Mouse (Mus musculus): ENCODE data around the gene Gm14226.
A peak's percentile ranks its signal among the peaks of the same experiment; 100 is the strongest.
"Not testable (repeated sequence)": the region's sequence is repeated elsewhere in the genome, so short reads cannot be mapped to it uniquely, and the experiment has no call there.

The Gm14226 gene

DNA sequence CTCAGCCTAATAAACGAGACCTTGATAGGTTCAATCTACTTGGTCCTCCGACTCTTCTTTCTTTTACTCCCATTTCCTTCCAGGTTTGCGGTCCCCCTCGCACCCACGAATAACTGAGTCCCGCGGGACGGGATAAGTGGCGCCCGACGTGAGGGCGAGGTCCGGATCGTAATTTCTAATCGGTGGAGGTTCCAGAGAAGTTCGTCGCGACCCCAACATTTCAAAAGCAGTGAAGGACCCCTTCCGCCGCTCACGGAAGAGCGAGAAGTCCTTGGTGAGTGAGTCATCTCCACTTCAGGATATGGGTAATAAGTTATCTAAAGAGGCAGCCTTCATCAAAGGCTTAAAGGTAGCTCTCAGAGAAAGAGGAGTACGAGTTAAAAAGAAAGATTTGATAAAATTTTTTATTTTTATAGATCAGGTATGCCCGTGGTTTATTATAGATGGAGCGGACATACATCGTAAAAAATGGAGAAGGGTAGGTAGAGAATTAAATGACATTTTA is at the start of gene Gm14226:
Gene Gm14226, plus strand, starts transcription at position 16 of the 505 bp plus-strand sequence.
- DNase-seq (ENCODE audit: low spot score): peak; percentile 22

DNA sequence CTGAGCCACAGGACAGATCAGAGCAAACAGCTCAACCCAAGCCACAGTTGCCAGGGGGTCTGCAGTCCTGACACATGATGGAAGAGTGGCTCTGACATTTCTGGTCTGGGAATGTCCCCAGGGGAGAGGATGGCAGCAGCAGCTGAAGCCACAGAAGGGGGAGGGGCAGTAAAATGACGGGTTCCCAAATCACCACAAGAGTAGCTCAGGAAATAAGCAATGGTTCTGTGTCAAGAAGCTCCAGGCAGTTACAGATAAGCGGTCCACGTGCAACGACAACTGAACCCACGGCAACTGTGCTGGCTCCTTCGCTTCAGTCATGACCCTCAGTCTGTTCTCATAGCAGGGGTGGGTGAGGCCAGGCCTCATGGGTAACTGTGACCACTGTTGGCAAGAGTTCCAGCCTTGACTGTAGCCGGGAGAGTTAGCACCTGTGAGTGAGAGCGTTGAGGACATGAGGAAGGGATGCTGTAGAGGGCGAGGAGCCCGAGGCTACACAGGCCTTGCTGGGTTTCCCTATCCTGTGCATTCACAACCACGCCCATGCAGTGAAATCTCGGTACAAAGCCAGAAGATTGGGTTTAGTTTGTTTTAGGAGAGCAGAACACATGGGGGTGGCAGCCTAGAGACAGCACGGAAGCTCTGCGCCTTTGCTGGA is 48.2 kb upstream of the Gm14226 start:
- DNase-seq (ENCODE audit: low spot score): peak; percentile 14

DNA sequence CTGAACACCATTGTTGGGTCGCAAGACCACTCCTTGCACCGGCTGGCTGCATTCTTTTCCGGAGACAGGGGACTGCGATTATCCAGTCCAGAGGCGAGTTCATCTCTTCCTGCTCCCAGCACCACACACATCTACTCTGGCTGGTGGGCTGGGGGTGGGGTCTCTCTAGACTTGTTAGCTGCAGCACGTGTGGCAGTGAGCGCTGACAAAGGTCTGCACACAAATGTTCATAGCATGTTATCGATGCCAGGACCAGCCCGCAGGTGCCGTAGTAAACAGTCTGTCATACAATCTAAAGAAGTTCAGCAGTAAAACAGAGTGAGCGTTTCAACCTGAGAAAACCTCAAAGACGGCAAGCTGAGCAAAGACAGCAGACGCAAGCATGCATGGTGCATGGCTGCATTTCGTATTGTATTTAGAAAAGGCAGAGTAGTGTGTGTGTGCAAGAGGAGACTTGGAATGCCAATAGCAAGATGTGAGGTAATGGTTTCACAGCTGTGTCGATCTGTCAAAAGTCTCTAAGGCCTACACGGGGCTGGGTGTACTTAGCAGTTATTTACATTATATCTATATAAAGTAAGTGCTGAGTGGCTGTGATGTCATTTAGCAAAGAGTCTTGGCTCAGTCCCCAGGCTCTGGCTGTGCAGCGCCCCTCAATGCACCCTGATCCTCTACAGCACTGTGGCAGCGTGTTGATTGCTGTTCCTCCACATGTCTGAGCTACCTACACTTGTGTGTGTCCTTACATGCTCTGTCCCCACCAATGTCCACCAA is 46.0 kb upstream of the Gm14226 start:
- no peak for DNase-seq (ENCODE audit: low spot score)

DNA sequence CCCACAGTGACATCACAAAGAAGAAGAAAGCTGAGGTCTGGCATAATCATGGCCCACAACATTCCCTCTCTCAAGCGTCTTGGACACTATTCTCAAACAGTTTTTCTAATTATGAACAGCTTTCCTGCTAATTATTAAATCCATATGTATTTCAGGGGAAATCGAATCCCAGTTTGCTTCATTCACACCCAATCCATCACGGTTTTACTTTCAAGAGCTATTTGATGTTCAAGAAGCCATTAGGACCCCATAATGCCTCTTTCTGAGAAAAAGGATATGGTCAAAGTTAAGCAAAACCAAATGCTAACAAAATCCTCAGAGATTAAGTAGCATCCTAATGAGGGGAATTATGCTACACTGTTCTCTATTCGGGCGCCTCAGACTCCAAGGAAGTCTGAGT is 45.1 kb upstream of the Gm14226 start:
- DNase-seq (ENCODE audit: low spot score): peak; percentile 21

DNA sequence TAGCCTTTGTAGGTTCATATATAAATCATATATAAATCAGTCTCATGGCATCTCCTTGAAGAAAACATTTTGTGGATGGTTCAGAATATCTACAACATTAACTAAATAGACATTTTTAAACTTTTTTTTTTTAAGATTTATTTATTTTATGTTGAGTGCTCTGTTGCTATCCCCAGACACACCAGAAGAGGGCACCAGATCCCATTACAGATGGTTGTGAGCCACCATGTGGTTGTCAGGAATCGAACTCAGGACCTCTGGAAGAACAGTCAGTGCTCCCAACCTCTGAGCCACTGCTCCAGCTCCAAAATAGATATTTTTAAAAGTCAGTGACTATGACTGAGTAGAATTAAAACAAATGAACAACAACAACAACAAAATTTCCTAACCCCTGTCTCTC is 31.5 kb upstream of the Gm14226 start:
- no peak for DNase-seq (ENCODE audit: low spot score)

DNA sequence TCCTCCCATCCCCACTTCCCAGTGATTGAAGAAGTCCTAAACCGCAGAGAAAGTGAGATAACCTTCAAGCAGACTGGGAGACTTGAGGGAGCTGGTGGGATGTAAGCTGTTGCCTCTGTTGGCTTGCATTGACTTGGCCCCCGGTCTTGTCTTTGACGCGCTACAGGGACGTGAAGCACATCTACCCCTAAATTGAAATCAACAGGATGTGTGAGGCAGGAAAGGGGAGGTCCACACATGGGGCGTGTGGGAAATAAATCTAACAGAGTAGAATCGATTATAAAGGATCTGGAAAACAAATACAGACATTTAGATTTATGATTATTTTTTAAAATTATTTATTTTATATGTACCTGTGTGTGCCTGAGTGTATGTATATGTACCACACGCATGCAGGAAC is 26.7 kb upstream of the Gm14226 start:
- no peak for DNase-seq (ENCODE audit: low spot score)

DNA sequence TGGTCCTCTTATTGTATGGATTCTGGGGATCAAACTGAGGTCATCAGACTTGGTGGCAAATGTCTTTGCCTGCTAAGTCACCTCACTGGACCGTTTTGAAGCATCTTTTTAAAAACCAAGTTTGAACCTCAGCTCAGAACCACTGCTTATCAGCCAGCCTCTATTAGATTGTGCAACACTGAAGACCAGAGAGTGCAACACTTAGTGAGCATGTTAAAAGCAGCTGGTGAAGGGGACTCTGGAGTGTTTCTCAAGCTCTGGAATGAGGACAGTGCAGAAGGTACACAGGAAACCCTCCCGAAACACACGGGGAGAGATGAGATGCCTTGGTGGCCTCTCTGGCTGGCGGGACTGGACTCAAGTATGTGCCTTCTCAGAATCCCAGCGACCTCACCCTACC is 26.0 kb upstream of the Gm14226 start:
- no peak for DNase-seq (ENCODE audit: low spot score)

DNA sequence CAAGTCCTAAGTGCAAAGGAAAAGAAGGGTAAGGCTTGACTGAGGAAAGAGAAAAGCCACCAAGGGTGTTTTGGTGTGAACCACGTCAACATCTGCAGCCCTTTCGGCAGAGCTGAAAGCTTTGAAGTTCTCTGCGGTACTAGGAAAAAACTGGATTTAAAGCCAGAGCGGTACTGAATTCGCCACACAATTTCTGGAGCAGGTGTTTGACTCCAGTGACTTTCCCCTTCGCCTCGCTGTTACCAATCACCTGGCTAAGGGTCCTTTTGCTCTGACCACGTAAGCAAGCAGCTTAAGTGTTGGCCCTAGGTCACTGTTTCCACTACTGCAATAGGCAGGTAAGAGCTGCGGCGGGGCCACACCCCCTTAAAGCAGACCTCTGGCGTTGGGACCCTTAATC is 12.6 kb upstream of the Gm14226 start:
- DNase-seq (ENCODE audit: low spot score): no peak

DNA sequence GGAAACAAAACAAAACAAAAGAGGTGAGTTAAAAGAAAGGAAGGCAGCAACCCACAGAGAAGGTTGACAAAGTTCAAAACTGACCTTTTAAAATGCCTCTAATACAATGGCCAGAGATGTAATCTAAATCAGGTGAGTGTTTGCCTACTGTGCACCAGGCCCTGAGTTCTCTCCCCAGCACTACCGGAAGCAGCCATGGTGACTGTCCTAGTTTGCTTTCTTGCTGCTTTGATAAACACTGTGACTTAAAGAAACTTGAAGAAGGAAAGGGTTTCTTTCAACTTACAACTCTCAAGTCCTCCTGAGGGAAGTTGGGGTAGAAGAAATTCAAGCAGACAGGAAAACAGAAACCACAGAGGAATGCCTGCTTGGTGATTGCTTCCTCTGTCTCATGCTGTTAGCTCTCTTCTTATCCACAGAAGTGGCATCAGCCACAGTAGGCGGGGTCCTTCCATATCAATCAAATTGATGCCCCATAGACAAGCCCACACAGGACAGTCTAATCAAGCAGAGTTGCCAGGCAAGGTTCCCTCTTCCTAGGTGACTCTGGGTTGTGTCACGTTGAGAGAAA is 6.9 kb upstream of the Gm14226 start:
- peak; percentile 12 for DNase-seq (ENCODE audit: low spot score)

DNA sequence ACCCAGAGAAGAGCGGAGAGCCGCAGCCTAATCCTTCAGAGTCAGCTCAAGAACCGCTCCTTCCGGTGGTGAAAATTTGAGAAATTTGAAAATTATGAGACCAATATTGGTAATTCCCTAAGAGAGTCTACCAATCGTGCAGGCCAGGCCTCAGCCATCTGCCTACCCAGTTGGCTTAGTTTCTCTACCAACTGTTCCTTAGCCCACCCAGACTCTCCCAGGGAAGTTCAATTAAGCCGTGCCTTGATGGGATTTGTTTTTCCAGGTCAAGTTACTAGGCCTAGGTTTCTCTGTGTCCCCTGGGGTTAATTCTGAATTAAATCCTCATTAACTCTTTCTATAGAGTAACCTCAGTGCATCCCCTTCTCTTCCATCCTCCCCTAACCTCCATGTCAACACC is 5.1 kb upstream of the Gm14226 start:
- DNase-seq (ENCODE audit: low spot score): no peak

DNA sequence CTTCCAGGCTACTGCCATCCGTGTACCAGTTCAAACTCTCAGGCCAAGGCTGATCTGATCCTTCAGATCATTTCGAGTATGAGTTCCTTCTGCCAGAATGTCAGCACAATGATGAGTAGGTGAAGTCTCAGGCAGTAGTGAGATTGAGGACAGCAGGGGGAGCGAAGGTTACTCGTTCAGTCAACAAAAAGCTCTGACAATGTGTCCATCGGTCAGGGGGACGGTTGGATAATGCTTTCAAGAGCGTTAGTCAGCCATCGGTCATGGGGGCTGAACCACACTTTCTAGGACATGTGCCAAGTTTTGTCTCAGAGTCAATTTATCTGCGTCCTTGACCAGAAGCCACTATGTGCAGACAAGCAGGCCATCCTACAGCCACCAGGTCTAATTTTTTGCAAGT is 1.3 kb upstream of the Gm14226 start:
- not testable (repeated sequence) for DNase-seq (ENCODE audit: low spot score)

DNA sequence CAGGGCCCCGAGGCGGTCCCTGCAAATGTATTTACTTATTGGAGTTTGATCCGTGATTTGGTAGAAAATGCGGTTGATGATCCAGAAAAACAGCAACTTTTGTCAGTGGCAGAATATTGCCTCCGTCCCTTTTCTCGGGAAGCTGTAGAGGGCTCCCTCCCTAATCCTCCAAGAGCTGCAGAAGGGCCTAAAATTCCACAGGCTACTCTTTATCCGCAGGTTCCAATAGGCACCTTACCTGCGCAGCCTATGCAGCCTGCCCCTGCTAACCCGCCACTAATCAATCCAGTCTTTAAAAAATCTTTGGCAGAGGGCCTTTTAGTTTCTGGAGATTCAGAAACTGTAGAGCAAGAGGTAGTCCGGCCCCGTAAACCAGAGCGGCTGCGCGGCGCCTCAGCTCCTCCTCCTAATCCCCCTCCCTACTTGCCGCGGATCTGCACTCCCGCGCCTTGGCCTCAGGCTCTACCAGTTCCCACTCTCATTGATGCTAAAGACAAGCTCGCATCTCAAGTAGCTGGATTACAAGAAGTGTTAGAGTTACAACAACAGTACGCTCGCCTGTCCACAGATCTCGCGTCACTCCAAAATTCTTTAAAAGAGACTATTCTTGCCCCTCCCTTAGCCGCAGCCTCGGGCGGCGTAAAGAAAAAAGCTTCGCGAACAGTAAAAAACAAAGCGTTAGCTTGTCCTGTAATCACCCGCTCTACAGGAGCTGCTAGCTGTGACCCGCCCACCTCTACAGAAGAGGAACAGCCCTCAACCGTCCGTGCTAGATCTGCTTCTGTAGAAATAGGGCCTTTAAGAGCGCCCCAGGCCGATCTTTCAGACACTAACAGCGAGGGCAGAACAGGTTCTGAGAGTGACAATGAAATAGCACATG is 936 bp downstream of the Gm14226 start:
- DNase-seq (ENCODE audit: low spot score): peak; percentile 90

DNA sequence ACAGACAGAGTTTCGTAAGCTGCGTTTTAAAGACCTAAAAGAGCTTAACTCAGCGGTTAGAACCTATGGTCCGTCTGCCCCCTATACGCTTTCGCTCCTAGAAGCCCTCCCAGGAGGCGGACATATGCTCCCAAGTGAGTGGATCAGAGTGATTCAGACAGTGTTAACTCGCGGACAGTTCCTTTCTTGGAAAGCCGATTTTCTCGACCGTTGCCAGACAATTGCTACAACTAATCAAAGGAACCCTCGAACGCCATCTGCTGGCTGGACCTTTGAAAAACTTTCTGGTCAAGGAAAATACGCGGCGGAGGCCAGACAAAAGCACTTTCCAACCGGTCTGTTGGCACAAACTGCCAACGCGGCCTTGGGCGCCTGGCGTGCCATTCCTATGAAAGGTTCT is 1.6 kb downstream of the Gm14226 start:
- DNase-seq (ENCODE audit: low spot score): peak; percentile 98

DNA sequence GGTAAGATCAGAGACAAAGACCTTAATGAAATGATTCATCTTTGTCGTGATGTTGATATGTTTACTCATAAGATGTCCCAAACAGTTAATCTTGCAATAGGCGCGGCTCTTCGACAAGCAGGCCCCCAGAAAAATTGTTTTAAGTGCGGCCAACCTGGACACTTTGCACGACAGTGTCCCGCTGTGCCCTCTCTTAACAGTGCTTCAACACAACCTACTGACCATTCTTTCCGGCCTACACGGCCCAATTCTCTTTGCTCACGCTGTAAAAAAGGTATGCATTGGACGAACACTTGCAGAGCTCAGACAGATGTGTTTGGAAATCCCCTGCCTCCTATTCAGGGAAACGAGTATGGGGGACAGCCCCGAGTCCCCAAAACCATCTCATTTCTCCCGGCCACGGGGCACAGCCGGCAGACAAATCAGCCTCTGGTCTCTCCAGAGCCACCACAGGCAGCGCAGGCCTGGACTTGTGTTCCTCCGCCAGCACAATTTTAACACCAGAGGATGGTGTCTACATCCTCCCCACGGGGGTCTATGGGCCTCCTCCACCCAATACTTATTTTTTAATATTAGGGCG is 2.3 kb downstream of the Gm14226 start:
- peak; percentile 24 for DNase-seq (ENCODE audit: low spot score)

DNA sequence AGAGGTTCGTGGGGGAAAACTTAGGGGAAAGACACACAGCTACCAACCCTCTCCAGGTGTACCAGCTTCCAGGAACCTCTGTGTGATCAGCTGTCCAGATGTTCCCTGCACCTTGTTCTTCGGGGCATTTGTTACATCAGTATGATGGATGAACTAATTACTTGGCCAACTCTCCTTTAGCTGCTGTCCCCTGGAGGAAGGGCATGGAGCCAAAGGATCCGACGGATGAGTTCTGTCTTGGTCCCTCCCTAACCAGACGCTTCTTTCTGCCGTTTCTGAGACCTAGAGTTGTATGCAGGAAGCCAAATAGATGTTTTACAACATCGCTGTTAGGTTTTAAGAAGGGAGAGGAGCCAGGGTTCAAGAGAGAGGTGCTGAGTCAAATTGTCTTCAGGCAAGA is 12.8 kb downstream of the Gm14226 start:
- DNase-seq (ENCODE audit: low spot score): no peak

DNA sequence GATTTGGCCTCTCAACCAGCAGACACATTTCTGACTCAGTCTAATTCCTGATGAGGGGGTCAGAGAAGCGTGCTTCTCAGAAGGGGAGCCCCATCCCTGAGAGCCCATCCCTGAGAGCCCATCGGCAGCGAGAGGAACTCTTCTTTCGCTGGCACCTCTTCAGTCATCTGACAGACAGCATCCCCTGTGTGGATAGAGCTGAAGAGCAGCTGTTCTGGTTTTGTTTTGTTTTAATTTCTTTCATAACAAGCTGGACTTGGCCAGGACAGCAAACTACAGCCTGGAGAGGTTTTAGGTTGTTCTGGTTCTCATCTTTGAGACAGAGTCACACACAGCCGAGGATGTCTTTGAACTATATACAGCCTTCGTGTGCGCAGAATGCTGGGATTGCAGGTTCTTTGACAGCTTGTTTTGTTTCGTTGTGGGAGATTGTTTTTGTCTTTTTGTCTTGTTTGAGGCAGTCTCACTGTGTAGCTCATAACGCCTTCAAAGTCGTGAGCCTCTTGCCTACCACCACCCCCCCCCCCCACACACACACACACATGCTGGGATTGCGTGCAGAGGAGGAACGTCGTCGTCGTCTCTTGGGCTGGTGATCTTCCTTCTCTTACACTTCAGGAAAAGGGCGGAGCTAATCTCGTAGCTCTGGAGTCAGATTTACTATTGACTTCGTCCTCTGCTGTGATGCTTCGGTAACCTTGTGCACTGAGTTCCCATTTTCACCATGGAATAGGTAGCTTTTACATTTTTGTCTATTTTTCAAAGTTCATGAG is 15.1 kb downstream of the Gm14226 start:
- no peak for DNase-seq (ENCODE audit: low spot score)

DNA sequence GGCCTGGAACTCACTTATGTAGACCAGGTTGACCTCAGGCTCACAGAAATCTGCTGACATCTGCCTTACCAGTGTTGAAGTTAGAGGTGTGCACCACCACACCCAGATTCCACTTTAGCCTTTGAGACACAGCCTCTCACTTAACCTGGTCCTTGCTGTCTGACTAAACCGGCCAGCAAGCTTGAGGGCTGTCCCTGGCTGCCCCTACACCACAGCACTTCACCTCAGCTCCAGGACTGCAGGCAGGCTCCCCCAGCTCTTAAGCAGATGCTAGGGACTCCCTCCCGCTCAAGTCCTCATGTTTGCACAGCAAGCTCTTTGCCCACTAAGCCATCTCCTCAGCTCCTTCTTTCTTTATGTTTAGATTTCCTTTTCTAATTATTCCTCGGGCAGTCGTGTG is 21.9 kb downstream of the Gm14226 start:
- no peak for DNase-seq (ENCODE audit: low spot score)

DNA sequence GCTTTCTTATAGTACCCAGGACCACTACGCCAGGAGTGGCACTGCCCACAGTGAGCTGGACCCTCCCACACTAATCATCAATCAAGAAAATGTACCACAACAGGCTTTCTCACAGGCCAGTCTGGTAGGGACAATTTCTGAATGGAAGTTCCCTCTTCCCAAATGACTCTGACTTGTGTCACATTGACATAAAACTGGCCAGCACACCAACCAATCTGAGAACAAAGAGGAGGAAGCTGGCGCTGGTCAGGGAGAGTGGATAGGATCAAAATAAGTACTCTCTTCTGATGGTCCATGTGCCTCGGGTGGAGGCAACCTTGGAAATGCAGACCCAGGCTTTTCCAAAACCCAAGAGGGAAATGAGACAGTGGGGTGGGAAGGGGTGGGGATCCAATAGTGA is 26.5 kb downstream of the Gm14226 start:
- DNase-seq (ENCODE audit: low spot score): no peak

DNA sequence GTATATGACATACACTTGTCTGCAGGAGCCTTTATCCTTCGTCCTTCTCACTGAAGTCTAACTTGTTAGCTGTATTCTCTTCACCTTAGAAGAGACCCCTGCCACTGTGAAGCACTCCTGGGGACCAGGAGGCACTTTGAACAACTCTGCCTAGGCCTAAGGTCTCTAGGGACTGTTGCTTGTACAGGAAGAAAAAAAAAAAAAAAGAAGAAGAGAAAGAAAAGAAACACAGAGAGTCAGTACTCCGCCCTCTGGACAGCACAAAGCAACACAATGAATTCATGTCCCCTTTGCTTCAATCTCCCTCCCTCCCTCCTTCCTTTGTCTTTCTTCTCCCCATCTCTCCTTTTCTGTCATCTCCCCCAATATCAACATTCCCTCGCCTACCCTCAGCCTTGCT is 27.0 kb downstream of the Gm14226 start:
- no peak for DNase-seq (ENCODE audit: low spot score)

DNA sequence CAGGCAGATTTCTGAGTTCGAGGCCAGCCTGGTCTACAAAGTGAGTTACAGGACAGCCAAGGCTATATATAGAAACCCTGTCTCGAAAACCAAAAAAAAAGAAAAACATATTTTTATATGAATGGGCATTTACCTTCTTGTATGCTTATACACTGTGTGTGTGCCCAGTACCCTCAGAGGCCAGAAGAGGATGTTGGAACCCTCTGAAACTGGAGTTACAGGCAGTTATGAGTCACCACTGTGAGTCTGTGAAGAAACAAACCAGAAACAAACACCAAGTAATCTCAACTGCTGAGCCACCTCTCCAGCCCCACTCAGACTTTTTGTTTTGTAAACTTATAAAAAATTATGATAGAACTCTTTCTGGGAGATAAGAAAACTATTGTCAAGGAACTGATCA is 28.7 kb downstream of the Gm14226 start:
- DNase-seq (ENCODE audit: low spot score): no peak

Measured in embryo, embryonic 10 days (tissue).